Comparison of ENCODE assay signal across 18 mouse cellular contexts in genomic region chrX:17165638-17166037, GRCm38 (mm10).
DNase-seq lines count a peak whose midpoint lies in the region; ATAC-seq and TF ChIP-seq lines count a peak whose summit lies in the region.
"Had no signal": no experiment of that assay in that cellular context is flagged by ENCODE, and none has a peak within 500 bp of the region (broad histone marks: within the 10 kb centered on the region; RNA-seq: fewer than 3 reads in every experiment).

No protein-coding gene starts in this region.

- no peak for ATAC-seq in lung, postnatal 0 days
- ATAC-seq in liver, embryonic 14.5 days (ENCODE audit: insufficient read depth): no peak
- no peak for ATAC-seq in midbrain, embryonic 13.5 days
- ATAC-seq: forebrain, embryonic 13.5 days; midbrain, embryonic 15.5 days had no signal

- H3K4me3 ChIP-seq in heart, adult 2 months: no peak overlapping the region
- H3K4me3 ChIP-seq in lung, postnatal 0 days (ENCODE audit: low read depth, low read length): no peak overlapping the region
- no peak overlapping the region for H3K4me3 ChIP-seq in MEL (ENCODE audit: control insufficient read depth in 1 of 2, insufficient read depth in 1 of 2, low read depth in 2 of 2, low read length in 2 of 2)
- no peak overlapping the region for H3K4me3 ChIP-seq in liver, embryonic 14.5 days (ENCODE audit: insufficient read depth in 1 of 2, low read depth in 2 of 2, low read length in 2 of 2)
- no peak overlapping the region for H3K4me3 ChIP-seq in midbrain, embryonic 13.5 days (replicated peaks)
- H3K4me3 ChIP-seq: embryonic facial prominence, embryonic 10.5 days; forebrain, embryonic 13.5 days; heart, embryonic 15.5 days; kidney, embryonic 15.5 days; limb, embryonic 10.5 days; midbrain, embryonic 15.5 days had no signal

- no peaks in the 10 kb centered on the region for H3K9me3 ChIP-seq in lung, postnatal 0 days (ENCODE audit: low read length)
- H3K9me3 ChIP-seq in MEL (replicated peaks; ENCODE audit: insufficient read depth, low read length): no peaks in the 10 kb centered on the region
- no peaks in the 10 kb centered on the region for H3K9me3 ChIP-seq in liver, embryonic 14.5 days (ENCODE audit: control insufficient read depth, low read length)
- H3K9me3 ChIP-seq in midbrain, embryonic 13.5 days: no peaks in the 10 kb centered on the region
- H3K9me3 ChIP-seq: embryonic facial prominence, embryonic 10.5 days; forebrain, embryonic 13.5 days; G1E; heart, embryonic 15.5 days; kidney, embryonic 15.5 days; limb, embryonic 10.5 days; midbrain, embryonic 15.5 days had no signal

- no peaks in the 10 kb centered on the region for H3K27me3 ChIP-seq in heart, adult 2 months (ENCODE audit: control insufficient read depth, insufficient read depth, low read length)
- H3K27me3 ChIP-seq in lung, postnatal 0 days (replicated peaks; ENCODE audit: insufficient read depth, low read length): no peaks in the 10 kb centered on the region
- H3K27me3 ChIP-seq in MEL (ENCODE audit: control insufficient read depth in 1 of 2, insufficient read depth in 2 of 2, low read length in 2 of 2): no peaks in the 10 kb centered on the region
- no peaks in the 10 kb centered on the region for H3K27me3 ChIP-seq in liver, embryonic 14.5 days (ENCODE audit: control insufficient read depth, insufficient read depth, low read length)
- H3K27me3 ChIP-seq in midbrain, embryonic 13.5 days: no peaks in the 10 kb centered on the region
- H3K27me3 ChIP-seq: forebrain, embryonic 13.5 days; heart, embryonic 15.5 days; kidney, embryonic 15.5 days; midbrain, embryonic 15.5 days had no signal

- TF ChIP-seq CTCF in heart, adult 2 months (IDR thresholded peaks at IDR 0.05): peak; percentile 44
- TF ChIP-seq CTCF in lung, postnatal 0 days (IDR thresholded peaks at IDR 0.05): 0 out of 2 replicates have a peak, but pooled peaks have one; percentile 16
- peak; percentile 20 to 45 (median 35); a peak in 5 of 6 replicates for TF ChIP-seq CTCF in MEL (IDR thresholded peaks at IDR 0.05 in 2 of 3, conservative IDR thresholded peaks at IDR 0.05 in 1 of 3; ENCODE audit: control insufficient read depth in 1 of 3, insufficient read depth in 1 of 3, low read depth in 2 of 3, low read length in 3 of 3, poor library complexity in 1 of 3, severe bottlenecking in 1 of 3)
- TF ChIP-seq CTCF in liver, embryonic 14.5 days (IDR thresholded peaks at IDR 0.05; ENCODE audit: low read depth): peak; percentile 54

- no peaks in the 10 kb centered on the region for H3K4me1 ChIP-seq in heart, adult 2 months (ENCODE audit: control insufficient read depth, insufficient read depth, low read length)
- no peaks in the 10 kb centered on the region for H3K4me1 ChIP-seq in lung, postnatal 0 days (ENCODE audit: insufficient read depth, low read depth, low read length)
- no peaks in the 10 kb centered on the region for H3K4me1 ChIP-seq in MEL (ENCODE audit: control insufficient read depth in 1 of 2, insufficient read depth in 2 of 2, low read length in 2 of 2)
- no peaks in the 10 kb centered on the region for H3K4me1 ChIP-seq in liver, embryonic 14.5 days (replicated peaks; ENCODE audit: control insufficient read depth in 2 of 2, insufficient read depth in 2 of 2, low read length in 1 of 2)
- no peaks in the 10 kb centered on the region for H3K4me1 ChIP-seq in midbrain, embryonic 13.5 days (replicated peaks)
- H3K4me1 ChIP-seq: embryonic facial prominence, embryonic 10.5 days; forebrain, embryonic 13.5 days; heart, embryonic 15.5 days; kidney, embryonic 15.5 days; limb, embryonic 10.5 days; midbrain, embryonic 15.5 days had no signal

- H3K36me3 ChIP-seq in heart, adult 2 months (ENCODE audit: control insufficient read depth, insufficient read depth, low read length): no peaks in the 10 kb centered on the region
- H3K36me3 ChIP-seq in lung, postnatal 0 days (ENCODE audit: insufficient read depth, low read length): no peaks in the 10 kb centered on the region
- no peaks in the 10 kb centered on the region for H3K36me3 ChIP-seq in MEL (ENCODE audit: control insufficient read depth in 1 of 2, insufficient read depth in 2 of 2, low read length in 2 of 2)
- no peaks in the 10 kb centered on the region for H3K36me3 ChIP-seq in liver, embryonic 14.5 days (replicated peaks; ENCODE audit: control insufficient read depth, insufficient read depth, low read depth)
- H3K36me3 ChIP-seq in midbrain, embryonic 13.5 days: no peaks in the 10 kb centered on the region
- H3K36me3 ChIP-seq: embryonic facial prominence, embryonic 10.5 days; G1E; heart, embryonic 15.5 days; kidney, embryonic 15.5 days; limb, embryonic 10.5 days; midbrain, embryonic 15.5 days had no signal

- H3K9ac ChIP-seq in heart, adult 2 months (ENCODE audit: low read depth, low read length): no peak overlapping the region
- H3K9ac ChIP-seq in lung, postnatal 0 days (replicated peaks; ENCODE audit: low read depth): no peak overlapping the region
- no peak overlapping the region for H3K9ac ChIP-seq in MEL (ENCODE audit: control insufficient read depth, low read depth, low read length, poor library complexity, severe bottlenecking)
- no peak overlapping the region for H3K9ac ChIP-seq in liver, embryonic 14.5 days (replicated peaks)
- no peak overlapping the region for H3K9ac ChIP-seq in midbrain, embryonic 13.5 days (replicated peaks)
- H3K9ac ChIP-seq: forebrain, embryonic 13.5 days; heart, embryonic 15.5 days; kidney, embryonic 15.5 days; midbrain, embryonic 15.5 days had no signal

- TF ChIP-seq RAD21 in MEL (IDR thresholded peaks at IDR 0.05; ENCODE audit: low read depth, low read length): no peak

- WGBS in heart, adult 2 months: 45% methylated on average over 1 of the region's 1 CpGs
- 73% methylated on average over 1 of the region's 1 CpGs for WGBS in lung, postnatal 0 days
- WGBS in liver, embryonic 14.5 days (ENCODE audit: insufficient replicate concordance): 28% methylated on average over 1 of the region's 1 CpGs
- WGBS in midbrain, embryonic 13.5 days: 53% methylated on average over 1 of the region's 1 CpGs

- no peak for DNase-seq in heart, adult 2 months
- DNase-seq in heart, adult 11 months: no peak
- no peak for DNase-seq in lung, postnatal 0 days (ENCODE audit: low spot score)
- DNase-seq in lung, postnatal 10 days: no peak
- DNase-seq in MEL (ENCODE audit: low read depth, low spot score): peak; percentile 7
- DNase-seq in liver, embryonic 14.5 days (ENCODE audit: low read depth in 3 of 3, low spot score in 3 of 3): no peak
- no peak for DNase-seq in urinary bladder, postnatal 10 days (ENCODE audit: low spot score)
- DNase-seq: adrenal gland, postnatal 10 days; cerebellum, adult 18-20 months; cerebellum, postnatal 36 days had no signal

- no peak for TF ChIP-seq POLR2A in heart, adult 2 months (IDR thresholded peaks at IDR 0.05; ENCODE audit: insufficient read depth, low read depth, low read length)
- no peak for TF ChIP-seq POLR2A in MEL (IDR thresholded peaks at IDR 0.05; ENCODE audit: control insufficient read depth in 1 of 2, insufficient read depth in 1 of 2, low read depth in 1 of 2, low read length in 2 of 2, poor library complexity in 1 of 2)

- H3K27ac ChIP-seq in heart, adult 2 months: no peak overlapping the region
- no peak overlapping the region for H3K27ac ChIP-seq in lung, postnatal 0 days (ENCODE audit: low read length)
- H3K27ac ChIP-seq in MEL (ENCODE audit: control insufficient read depth, low read depth, low read length): no peak overlapping the region
- H3K27ac ChIP-seq in liver, embryonic 14.5 days: no peak overlapping the region
- H3K27ac ChIP-seq in midbrain, embryonic 13.5 days: no peak overlapping the region
- H3K27ac ChIP-seq: embryonic facial prominence, embryonic 10.5 days; forebrain, embryonic 13.5 days; heart, embryonic 15.5 days; kidney, embryonic 15.5 days; limb, embryonic 10.5 days; midbrain, embryonic 15.5 days had no signal

- TF ChIP-seq EP300 in heart, adult 2 months (IDR thresholded peaks at IDR 0.05; ENCODE audit: insufficient read depth, low read depth, low read length): no peak
- no peak for TF ChIP-seq EP300 in lung, postnatal 0 days (IDR thresholded peaks at IDR 0.05)
- no peak for TF ChIP-seq EP300 in MEL (IDR thresholded peaks at IDR 0.05; ENCODE audit: low read depth in 1 of 2, low read length in 2 of 2)
- TF ChIP-seq EP300 in liver, embryonic 14.5 days (IDR thresholded peaks at IDR 0.05; ENCODE audit: low read depth): no peak

- no peak overlapping the region for H3K4me2 ChIP-seq in lung, postnatal 0 days (replicated peaks; ENCODE audit: low read depth, low read length)
- H3K4me2 ChIP-seq in liver, embryonic 14.5 days (ENCODE audit: low read depth): no peak overlapping the region
- H3K4me2 ChIP-seq in midbrain, embryonic 13.5 days (replicated peaks): no peak overlapping the region
- H3K4me2 ChIP-seq: forebrain, embryonic 13.5 days; heart, embryonic 15.5 days; kidney, embryonic 15.5 days; midbrain, embryonic 15.5 days had no signal

- intact Hi-C loops in heart, adult 2 months (cut with DNase I): no loop called here

- no peaks in the 10 kb centered on the region for H3K79me2 ChIP-seq in heart, adult 2 months (replicated peaks; ENCODE audit: control insufficient read depth, insufficient read depth, low read length)
- H3K79me2 ChIP-seq in MEL (ENCODE audit: control insufficient read depth, insufficient read depth, low read length, poor library complexity): no peaks in the 10 kb centered on the region

TF ChIP-seq in MEL, 35 proteins besides CTCF, POLR2A, EP300 and RAD21 (continues in another document):
- no peak for TF ChIP-seq CHD2 (IDR thresholded peaks at IDR 0.05; ENCODE audit: low read length)
- no peak for TF ChIP-seq MXI1 (IDR thresholded peaks at IDR 0.05; ENCODE audit: low read depth, low read length)
- no peak for TF ChIP-seq KAT2A (conservative IDR thresholded peaks at IDR 0.05; ENCODE audit: low read depth, low read length)
- no peak for TF ChIP-seq ZC3H11A (IDR thresholded peaks at IDR 0.05; ENCODE audit: low read depth, low read length)
- TF ChIP-seq TAL1 (IDR thresholded peaks at IDR 0.05; ENCODE audit: low read length): no peak
- no peak for TF ChIP-seq RCOR1 (IDR thresholded peaks at IDR 0.05; ENCODE audit: low read depth, low read length)
- no peak for TF ChIP-seq UBTF (IDR thresholded peaks at IDR 0.05; ENCODE audit: borderline replicate concordance, insufficient read depth, low read depth, low read length)
- TF ChIP-seq ELF1 (IDR thresholded peaks at IDR 0.05; ENCODE audit: low read depth, low read length): no peak
- TF ChIP-seq BHLHE40 (IDR thresholded peaks at IDR 0.05; ENCODE audit: borderline replicate concordance, low read depth, low read length): no peak
- no peak for TF ChIP-seq TBP (IDR thresholded peaks at IDR 0.05; ENCODE audit: low read depth, low read length)
- no peak for TF ChIP-seq MAZ (IDR thresholded peaks at IDR 0.05; ENCODE audit: low read depth, low read length)
- TF ChIP-seq TCF12 (IDR thresholded peaks at IDR 0.05; ENCODE audit: low read depth, low read length): no peak
- TF ChIP-seq ZMIZ1 (IDR thresholded peaks at IDR 0.05; ENCODE audit: low read depth, low read length): no peak
- TF ChIP-seq MYC (IDR thresholded peaks at IDR 0.05; ENCODE audit: low read depth, low read length): no peak
- TF ChIP-seq MEF2A (IDR thresholded peaks at IDR 0.05; ENCODE audit: extremely low read depth, insufficient replicate concordance, low read depth, low read length, poor library complexity, severe bottlenecking): no peak
- no peak for TF ChIP-seq ETS1 (IDR thresholded peaks at IDR 0.05; ENCODE audit: low read depth, low read length)
